Mouse (Mus musculus): ENCODE measurements around the gene Abca17.

Gene Abca17

GRCm38 (mm10) chr17:24243311-24243969 lies 107.4 kb downstream of the Abca17 start:
- peak; percentile 36 to 61 for DNase-seq (ENCODE audit: low spot score in 2 of 2)

- no peak for DNase-seq (ENCODE audit: low spot score in 2 of 2)
Measured at GRCm38 (mm10) chr17:24236921-24237320, 113.9 kb downstream of the Abca17 start.

- no peak for DNase-seq (ENCODE audit: low spot score in 2 of 2)
Measured at GRCm38 (mm10) chr17:24236479-24236878, 114.4 kb downstream of the Abca17 start.

GRCm38 (mm10) chr17:24227941-24228340 lies 122.9 kb downstream of the Abca17 start:
- no peak for DNase-seq (ENCODE audit: low spot score in 2 of 2)

- no peak for DNase-seq (ENCODE audit: low spot score in 2 of 2)
Measured at GRCm38 (mm10) chr17:24226721-24227120, 124.1 kb downstream of the Abca17 start.

- DNase-seq (ENCODE audit: low spot score in 2 of 2), result no peak
Measured at GRCm38 (mm10) chr17:24225851-24226250, 125.0 kb downstream of the Abca17 start.

GRCm38 (mm10) chr17:24224741-24225140 lies 126.1 kb downstream of the Abca17 start:
- no peak for DNase-seq (ENCODE audit: low spot score in 2 of 2)

GRCm38 (mm10) chr17:24223513-24223912 lies 127.4 kb downstream of the Abca17 start:
- DNase-seq (ENCODE audit: low spot score in 2 of 2), result no peak

- DNase-seq (ENCODE audit: low spot score in 2 of 2), result no peak
Measured at GRCm38 (mm10) chr17:24222653-24223052, 128.2 kb downstream of the Abca17 start.

GRCm38 (mm10) chr17:24220435-24221411 lies 130.1 kb downstream of the Abca17 start, which contains the start of gene Tedc2:
Gene Tedc2 (minus strand): TSS chr17:24220851.
- peak; percentile 85 to 86 for DNase-seq (ENCODE audit: low spot score in 2 of 2)

GRCm38 (mm10) chr17:24216836-24217235 lies 134.0 kb downstream of the Abca17 start:
- no peak for DNase-seq (ENCODE audit: low spot score in 2 of 2)
